Mouse (Mus musculus) bone marrow, adult 2 months (tissue): ENCODE data around the gene Gart.

ENCODE experiments used
- CTCF ChIP-seq: fragments of 200-500 bp; IDR thresholded peaks from 2 replicates; pipeline ENCODE4 v1.5.1; 2011; ENCODE audit warnings: low read length, control low read depth; ENCODE audit not compliant: control insufficient read depth, insufficient read depth
- POLR2A ChIP-seq: fragments of 200-500 bp; IDR thresholded peaks from 2 replicates; pipeline ENCODE4 v1.6.1; 2011; ENCODE audit warnings: low read depth, mild to moderate bottlenecking, control low read depth, low read length, borderline replicate concordance; ENCODE audit not compliant: control insufficient read depth

DNA sequence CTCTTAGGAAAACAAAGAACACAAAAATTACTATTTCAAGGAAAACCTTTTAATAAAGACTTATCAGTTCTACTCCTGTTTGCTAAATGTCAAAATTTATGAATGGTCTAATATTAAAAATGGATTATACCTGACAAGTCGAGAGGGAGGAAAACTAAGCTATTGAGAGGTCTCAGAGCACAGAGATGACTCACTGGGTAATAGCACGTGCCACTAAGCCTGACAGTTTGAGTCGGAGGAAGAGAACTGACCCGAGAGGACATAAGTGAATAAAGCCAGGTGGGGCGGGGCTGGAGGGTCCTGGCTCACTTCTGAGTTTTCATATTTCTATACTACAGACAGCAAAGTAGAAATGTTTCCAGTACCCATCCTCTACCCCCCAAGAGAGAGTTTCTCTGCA, 39.6 kb upstream of the Gart start:
- TF ChIP-seq POLR2A (no peak), CTCF (no peak)
